Mouse (Mus musculus) layer of hippocampus, adult 11-12 months (tissue): ENCODE results near the gene Cdc25b.
"Not testable (repeated sequence)": the region's sequence is repeated elsewhere in the genome, so short reads cannot be mapped to it uniquely, and the experiment has no call there.

Experiments
- DNase-seq: peaks from one replicate; pipeline ENCODE4 v3.0.0; 2022; ENCODE audit warnings: low spot score

Cdc25b gene

GRCm38 (mm10) chr2:131196606-131197316, 10.0 kb downstream of the Cdc25b start:
- DNase-seq, result no peak

DNA sequence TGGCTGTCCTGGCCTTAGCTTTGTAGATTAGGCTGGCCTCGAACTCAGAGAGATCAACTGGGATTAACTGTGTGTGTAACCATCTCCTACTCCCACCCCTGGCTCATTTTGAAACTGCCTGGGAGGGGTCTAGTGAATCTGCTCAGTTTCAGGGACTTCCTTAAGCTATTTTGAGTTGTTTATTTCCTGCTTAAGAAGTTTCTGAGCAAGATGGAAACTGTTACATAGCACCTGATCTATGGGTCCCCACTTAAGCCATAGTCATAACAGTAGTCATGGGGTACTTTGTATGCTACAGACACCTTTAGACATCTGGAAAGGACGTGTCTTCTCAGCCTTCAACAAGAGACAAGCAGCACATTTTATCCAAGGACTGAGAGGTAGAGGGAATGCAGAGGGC, 14.0 kb downstream of the Cdc25b start:
- no peak for DNase-seq

DNA sequence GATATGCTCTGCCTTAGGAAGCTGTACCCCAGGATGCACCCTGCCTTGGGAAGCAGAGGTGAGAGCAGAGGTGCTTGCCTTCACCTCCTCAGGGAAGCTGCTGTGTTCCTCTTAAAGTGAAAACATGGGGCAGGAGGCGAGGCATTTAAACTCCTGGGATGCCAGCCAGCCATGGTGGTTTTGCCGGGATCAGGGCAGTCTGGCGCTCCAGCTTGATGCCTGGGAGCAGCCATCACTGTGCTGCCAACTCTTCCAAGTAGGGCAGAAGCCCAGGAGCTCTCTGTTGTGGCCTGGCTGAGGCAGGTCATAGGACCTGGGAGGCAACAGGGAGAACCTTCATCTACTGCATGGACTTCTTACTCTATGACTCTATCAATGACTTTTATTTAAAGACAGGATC, 14.5 kb downstream of the Cdc25b start:
- no peak for DNase-seq

- DNase-seq, result no peak
Measured at GRCm38 (mm10) chr2:131203816-131204409, 17.2 kb downstream of the Cdc25b start.

GRCm38 (mm10) chr2:131204410-131204981, 17.7 kb downstream of the Cdc25b start:
- DNase-seq, result peak; percentile 90

DNA sequence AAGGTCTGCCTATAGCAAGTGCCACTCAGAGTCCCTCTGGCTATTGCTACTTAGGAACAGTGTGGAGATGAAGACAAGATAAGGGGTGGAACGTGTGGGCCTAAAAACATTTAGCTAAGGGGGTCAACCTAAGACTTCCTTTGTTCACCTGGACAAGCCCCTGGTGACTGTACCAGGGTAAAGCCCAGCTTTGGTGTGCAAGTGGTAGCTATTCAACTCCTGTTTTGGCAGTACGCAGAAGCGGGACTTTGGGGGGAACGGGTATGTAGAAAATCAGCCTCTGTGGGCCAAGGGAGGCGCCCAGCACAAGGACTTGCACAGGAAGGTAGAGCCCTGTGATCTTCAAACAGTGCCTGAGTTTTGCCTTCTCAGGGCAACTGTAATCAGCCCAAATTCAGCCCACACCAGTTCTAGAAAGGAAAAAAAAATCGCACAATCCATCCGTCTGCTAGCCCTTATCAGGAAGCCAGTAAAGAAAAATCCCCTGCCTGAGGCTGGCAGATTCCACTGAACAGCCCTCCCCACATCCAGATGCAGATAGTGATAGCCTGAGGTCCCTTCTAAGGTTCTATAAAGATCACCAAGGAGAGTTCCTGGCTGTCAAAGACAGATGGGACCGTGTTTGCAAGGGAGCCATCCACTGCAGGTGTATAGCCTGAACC, 18.9 kb downstream of the Cdc25b start:
- DNase-seq, result no peak

GRCm38 (mm10) chr2:131206778-131207177, 20.0 kb downstream of the Cdc25b start, which contains the start of gene Ap5s1:
TSS of gene Ap5s1 (plus strand) at chr2:131207078.
- no peak for DNase-seq

DNA sequence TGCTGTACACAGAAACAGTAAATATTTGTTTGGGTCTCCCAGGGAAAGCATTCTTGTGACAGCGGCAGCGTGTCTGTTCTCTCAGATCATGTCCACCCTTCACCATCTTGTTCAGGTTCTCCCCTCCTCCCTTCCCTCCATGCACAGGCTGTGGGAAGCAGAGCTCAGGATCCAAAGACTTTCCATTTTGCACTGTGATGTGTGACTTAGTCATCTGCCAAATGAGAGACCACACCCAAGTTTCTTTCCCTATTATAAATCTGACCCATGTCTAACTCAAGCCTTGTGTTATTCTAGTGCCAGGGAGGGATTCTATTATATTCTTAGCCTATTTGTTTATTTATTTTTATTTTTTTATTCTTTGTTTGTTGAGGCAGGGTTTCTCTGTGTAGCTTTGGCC, 21.6 kb downstream of the Cdc25b start:
- DNase-seq, result no peak

DNA sequence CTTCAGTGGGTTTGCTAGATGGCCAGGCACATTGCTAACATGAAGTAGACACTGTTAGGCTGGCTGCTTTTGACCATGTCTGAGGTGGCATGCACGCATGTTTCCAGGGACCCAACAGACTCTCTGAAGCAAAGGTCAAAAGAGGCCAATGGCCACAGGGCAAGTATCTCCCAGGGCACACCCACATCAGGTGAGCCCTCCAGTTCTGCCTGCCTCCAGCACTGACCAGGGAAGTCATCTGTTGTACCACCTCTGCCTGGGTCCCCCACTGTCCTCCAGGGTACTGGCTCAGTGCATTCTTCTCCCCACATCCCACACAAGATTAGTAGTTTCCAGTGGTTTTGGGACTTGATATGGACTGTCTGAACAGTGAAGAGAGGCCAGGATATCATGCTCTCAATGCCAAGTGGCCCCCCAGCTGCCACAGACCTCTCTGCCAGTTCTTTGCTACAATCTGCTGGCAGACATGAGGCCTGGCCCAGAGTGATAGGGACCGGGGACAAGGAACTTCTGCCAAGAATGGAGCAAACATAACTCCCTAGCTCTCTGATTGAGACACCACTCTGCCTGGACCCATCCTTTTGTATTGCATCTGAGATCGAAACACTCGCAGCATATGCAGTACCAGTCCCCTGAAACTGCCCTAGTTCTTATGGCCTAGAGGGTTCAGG, 22.5 kb downstream of the Cdc25b start:
- no peak for DNase-seq

GRCm38 (mm10) chr2:131209969-131210792, 23.4 kb downstream of the Cdc25b start:
- DNase-seq, result peak; percentile 97

GRCm38 (mm10) chr2:131211026-131211615, 24.4 kb downstream of the Cdc25b start:
- no peak for DNase-seq

DNA sequence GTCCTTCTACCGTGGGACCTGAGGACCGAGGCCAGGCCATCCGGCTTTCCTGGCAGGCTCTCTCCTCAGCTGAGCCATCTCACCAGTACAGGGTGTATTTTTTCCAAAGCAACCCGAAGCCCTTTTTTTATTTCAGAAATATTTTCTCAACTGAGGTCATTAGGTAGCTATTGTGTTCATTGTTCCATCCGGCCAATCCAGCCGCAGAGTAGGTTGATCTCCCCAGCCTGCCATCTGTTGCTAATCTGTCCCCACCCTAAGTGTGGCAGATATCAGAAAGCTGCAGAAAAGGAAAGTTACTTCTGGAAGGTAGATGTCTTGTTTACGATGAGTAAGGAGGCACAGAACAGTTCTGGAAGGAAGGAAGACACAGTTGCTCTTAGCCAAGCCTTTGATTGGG, 27.0 kb downstream of the Cdc25b start:
- DNase-seq, result no peak

DNA sequence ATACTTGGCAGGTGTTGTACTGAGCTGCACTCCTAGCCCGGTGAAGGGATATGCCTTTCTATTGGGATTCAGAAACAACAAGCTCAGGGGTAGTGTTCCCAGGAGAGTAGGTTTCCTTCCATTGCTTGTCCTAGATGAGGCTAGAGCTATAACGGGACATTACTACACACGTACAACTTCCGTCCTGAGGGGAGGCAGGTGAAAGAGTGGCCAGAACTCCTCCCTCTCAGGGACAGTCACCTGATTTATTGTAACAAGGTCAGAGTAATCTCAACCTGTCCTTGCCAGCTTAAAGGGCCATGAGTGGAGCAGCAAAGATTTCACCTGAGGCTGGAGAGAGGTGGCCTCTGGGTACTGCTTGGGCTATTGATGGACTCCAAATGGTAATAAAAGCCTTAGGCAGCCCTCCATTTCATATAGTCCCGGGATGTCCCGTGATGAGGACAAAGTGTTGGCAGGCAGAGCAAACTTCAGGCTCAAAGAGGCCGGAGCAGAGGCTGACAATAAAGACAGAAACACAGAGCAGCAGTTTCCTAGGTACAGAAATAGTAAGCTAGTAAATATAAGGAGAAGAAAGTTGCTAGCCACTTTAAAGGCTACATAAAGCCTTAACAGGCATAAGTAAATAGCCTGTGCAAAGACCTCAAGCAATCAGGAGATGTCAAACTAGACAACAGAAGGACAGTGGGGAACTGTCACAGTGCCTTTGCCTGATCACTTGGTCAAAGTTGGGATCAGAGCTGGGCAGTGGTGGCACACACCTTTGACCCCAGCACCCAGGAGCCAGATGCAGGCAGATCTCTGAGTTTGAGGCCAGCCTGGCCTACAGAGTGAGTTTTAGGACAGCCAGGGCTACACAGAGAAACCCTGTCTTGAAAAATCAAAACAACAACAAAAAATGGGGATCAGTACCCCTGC, 29.5 kb downstream of the Cdc25b start:
- DNase-seq, result no peak

- no peak for DNase-seq
Measured at GRCm38 (mm10) chr2:131220030-131220429, 33.3 kb downstream of the Cdc25b start.

GRCm38 (mm10) chr2:131221853-131222515, 35.2 kb downstream of the Cdc25b start:
- no peak for DNase-seq

GRCm38 (mm10) chr2:131222562-131222961, 35.8 kb downstream of the Cdc25b start:
- DNase-seq, result no peak

DNA sequence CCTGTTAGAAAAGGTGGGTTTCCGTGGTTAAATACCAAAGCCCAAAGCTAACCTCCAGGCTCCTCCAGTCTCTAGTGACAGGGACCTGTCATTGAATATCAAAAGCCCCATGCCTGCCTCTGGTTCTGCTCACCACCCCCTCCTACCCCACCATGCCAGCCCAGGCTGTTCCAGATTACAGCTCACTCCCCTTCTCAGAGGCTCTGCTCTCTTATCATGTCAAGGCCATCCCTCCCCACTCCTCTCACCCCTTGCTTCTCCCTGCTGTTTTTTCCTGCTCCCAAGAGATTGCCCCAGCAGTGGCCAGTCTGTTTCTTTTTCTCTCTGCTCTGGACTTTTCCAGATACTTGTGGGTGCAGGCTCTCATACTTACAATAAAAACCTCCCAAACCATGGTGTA, 36.8 kb downstream of the Cdc25b start:
- DNase-seq, result no peak

- DNase-seq, result no peak
Measured at GRCm38 (mm10) chr2:131225178-131225577, 38.4 kb downstream of the Cdc25b start.

GRCm38 (mm10) chr2:131226669-131227068, 39.9 kb downstream of the Cdc25b start:
- not testable (repeated sequence) for DNase-seq
